Mouse (Mus musculus) brain, adult 2 months (tissue): ENCODE measurements at regions not wholly inside any gene's neighbourhood (a gene's known extent, or its start where the extent isn't known, plus 50 kb on each side); places are given as distances from the start of the nearest gene placed in this dataset.

Source experiments
- DNase-seq: peaks from one replicate; pipeline ENCODE4 v3.0.0; 2011; ENCODE audit warnings: low read depth, low spot score

DNA sequence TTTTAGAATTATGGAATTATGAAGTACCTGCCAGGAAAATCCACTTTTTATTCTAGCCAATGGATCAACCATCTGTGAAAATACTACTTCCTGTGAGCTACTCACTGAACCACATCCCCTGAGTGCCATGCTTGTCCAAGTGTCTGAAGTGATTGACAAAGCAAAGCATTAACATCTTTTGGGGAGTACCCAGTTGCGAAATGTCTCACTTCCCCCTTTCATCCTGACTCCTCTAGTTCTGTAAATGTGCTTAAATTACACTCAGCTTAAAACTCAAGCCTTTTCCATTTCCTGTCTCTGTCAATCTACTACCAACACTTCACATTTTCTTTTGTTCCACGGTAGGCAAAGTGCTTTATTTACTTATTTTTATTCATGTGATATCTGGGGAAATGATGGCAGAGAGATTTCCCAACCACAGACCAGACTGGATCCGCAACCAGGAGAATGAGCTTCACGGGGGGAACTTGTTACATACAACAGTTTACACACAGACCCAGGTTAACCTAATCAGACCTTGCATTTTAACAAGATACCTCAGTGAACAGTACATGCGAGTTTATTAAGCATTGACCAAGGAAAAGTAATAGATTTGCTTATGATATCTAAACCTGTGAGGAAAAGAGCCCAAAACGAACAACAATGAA lies 726.1 kb upstream of the Cited2 start:
- DNase-seq, result peak; percentile 49

DNA sequence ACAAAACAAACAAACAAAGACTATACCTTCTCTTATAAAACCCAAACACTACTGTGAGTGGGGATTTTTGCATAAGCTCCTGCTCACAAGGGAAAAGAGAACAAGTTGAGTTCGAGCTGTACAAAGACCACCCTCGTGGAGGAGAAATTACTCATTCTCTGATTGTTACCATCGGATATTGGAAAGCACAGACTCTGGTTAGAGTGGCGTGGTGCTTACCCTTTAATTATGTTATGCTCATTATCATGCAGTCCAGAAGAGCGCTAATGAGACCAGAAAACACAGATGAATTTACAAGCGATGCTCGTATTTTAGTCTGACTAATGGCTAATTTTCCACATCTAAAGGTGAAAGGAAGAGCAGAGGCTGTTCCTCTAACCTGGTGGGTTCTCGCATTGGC lies 721.7 kb upstream of the Cited2 start:
- no peak for DNase-seq

DNA sequence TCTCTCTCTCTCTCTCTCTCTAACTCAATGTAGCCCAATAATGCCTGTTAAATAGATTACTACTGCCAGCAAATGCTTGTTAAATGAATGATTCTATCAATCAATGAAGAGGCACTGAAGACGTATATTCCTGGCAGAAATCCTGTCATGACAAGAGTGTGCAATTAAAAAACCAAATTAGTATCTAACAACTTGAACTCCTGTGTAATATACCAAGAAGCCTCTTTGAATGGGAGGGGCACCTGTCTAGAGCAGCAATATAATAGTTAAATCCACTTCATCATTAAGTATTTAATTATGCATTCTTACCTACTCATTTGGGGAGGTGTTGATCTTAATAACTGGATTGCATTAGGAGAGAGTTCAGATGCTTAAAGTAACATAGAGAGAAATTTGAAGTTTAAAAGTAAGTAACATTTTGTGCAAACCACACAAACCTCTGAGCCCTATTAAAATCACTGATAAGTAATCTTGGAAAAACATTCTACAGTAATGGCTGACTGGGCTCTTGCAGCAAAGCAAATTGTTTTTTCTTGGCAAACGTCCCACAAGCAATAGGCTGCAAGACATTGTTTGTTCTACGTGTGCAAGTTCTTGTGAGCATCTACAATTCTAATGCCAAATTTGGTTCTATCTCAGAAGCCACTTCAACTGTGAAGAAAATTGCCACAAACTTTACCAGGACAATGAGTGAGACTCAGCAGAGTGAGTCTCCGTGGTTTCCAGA lies 719.7 kb upstream of the Cited2 start:
- no peak for DNase-seq

DNA sequence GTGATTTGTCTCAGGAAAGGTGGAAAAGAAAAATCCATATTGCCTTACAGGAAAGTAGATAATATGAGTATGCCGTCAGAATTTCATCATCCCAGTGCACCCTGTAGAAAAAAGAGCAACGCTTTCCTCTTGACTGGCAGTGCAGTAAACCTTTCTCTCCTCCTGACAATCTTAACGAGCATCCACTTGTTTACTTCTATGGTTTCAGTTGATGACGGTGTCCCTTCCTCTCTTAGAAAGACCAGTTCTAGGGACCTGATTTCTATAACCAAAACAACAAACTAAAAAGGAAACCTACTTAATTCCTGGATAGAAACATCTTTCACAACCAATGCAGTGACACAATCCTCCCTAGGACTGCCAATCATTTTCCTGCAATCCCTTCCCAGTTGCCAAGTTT lies 714.3 kb upstream of the Cited2 start:
- DNase-seq, result no peak

DNA sequence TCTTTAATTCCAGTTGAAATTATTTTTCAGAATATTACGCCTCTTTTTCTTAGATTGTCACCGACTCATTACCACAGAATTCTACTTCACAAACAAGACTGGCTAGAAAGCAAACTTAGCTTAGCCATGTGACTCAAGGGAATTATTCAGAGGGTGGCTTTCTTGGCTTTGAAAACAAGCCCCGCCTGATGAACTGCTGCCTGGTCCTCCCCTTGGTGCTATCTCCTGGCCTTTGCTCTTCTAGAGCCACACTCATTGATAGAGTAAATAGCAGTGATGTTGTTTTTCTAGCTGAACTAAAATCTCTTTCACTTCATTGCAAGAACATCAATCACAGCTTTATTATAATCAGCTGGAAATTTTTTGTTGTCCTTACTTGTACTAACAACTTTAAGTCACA lies 713.0 kb upstream of the Cited2 start:
- no peak for DNase-seq

DNA sequence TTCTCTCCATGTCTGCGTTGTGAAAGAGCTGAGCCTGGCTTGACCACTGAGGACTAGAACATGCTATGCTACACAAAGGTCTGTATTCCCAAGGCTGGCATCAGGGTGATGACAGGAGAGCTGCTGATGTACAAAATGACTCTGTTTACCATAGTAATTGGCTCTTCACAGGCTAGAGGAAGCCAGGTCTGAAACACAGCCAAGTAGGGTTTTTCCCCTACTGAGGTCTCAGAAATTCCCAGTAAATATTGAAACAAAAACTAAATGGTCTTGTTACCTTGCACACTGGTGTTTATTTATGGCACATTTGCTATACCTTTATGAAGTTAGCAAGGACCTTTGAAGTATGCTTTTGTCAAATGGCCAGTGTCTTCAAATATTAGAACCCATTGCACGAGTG lies 711.1 kb upstream of the Cited2 start:
- no peak for DNase-seq

DNA sequence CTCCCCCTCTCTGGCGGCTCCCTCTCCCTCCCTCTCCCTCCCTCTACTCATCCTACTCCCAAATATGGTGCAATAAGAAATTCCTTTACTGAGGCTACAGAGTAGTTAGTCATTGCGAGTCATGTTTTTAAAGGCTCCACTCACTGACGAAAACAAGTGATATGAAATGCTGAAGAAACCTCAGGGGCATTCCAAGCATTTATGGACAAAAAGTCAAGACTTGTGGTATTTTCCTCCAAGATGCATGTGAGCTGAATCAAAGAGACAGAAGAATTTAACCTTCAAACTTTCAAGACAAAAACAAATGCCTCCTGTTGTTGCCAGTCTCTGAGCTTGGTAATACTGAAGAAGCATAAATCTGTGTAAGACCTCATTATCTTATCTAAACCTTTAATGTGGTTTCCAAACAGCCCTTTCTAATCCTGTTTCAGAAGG lies 710.5 kb upstream of the Cited2 start:
- DNase-seq, result no peak

DNA sequence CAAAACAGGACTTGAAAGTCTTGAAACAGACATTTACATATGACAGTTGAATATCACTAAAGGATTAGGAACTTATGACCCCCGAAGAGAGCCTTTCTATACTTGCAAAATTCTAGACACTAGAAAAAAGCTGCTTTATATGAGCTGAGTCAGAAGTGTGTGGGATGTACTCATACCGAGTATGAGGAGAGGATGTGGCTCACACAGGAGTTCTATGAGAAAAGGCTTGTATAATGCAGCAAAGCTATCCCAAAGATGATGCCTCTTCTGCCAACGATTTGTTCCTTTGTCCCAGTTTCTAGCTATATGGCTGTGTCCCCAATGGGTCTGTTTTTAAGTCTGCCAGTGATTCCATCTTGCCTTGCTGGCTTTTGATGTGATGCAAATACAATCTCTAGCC lies 708.2 kb upstream of the Cited2 start:
- DNase-seq, result peak; percentile 71

DNA sequence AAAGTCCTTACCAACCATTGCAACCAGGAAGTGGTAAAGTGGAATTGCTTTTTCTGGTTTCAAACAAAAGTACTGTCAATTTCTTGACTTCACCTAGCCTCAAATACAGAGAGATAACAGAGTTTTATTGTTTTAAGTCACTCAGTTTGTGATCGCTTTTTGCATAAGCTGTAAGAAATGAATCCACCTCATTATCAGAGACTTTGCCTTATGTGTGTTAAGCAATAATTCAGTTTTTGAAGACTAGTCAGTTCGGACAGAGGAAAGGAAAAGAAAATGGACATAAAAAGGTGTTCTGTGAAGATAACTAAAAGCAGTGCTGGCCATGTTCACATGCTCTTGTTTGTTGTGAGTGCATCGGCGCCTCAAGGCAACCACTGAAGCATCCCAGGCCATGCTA lies 706.2 kb upstream of the Cited2 start:
- DNase-seq, result no peak

DNA sequence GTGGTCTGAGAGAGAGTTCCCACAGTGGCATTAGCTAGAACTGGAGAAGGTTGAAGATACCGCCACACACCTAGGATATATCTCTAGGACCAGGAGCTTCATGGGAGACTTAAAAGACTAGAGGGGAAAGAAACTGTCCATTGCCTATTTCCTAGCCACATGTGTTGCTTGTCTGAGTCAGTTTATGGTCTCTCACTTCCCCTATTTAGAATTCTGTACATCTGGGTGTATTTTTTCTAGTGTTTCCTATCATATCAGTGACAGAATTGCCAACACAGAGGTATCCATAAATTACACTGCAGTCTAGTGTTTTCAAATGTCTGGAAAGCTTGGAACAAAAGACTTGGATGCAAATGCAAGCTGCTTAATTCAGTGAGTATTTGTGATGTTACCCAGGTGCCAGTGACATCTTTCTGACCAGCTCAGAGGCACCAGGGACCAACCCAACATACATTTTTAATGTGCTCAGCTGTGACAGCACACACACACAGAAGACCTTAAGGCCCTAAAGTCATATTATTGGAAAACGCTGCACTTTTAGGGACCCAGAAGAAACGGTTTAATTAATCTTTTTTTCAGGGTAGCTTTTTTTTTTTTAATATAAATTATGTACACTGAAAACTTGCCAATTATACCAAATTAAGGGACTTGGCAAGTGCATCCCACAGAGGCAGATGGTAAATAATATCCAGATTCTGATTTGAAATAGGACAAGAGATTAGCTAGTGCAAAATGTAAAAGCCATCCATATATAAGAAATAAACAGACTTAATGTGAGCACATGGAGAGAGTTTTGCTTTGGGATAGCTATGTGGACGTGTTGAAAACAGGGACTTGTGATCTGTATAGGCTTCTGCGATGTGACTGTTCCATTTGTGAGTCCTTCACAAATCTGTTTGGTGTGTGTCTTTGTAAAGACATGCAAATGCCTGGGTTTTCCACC lies 700.5 kb upstream of the Cited2 start:
- peak; percentile 60 for DNase-seq

DNA sequence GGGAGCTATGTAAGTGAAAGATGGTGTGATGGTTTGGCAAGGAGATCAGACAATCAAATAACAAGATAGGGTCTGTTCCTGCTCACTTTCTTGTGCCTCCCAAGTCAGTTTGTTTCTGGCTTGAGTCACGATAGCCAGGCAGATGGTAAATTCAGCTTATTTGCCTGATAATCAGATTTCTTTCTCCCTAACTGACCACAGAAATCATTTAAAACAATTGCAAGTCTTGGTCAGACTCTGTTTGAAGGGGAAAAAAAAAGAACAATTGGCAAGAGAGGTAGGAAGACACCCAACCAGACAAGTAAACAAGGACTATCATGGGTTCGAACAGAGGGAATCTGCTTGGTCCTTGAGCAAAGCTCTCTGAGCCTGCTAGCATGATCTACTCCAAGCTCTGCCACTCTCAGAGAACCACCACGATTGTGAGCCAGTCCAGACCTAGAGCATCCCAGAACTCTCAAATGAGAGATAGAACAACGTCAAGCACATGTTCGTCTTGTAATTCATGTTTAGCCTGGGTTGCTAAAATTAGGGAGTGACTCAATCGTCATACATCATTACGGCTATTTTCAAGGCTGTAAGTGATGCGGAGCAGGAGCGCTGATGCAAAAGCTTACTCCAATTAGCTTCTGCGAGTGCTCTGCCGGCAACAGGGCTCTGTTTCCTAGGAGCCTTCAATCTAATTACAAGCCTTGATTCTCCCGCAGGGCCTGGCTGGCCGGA lies 699.3 kb upstream of the Cited2 start:
- peak; percentile 74 for DNase-seq

DNA sequence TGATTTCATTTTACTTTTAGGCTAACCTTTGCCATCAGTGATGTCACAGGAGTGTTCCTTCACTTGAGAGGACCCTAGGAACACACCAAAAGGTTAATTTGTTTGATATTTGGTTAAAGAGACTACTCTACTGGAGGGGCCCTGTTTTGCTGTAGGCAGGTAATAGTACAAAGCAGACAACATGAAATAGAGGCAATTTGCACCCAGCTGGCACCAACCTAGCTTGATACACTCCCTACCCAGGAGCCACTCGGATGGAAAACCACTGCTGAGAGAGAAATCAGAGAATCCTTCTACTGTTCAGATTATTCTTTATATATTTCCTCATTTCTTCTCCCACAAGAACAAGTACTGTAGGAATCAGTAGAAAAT lies 698.7 kb upstream of the Cited2 start:
- DNase-seq, result no peak

DNA sequence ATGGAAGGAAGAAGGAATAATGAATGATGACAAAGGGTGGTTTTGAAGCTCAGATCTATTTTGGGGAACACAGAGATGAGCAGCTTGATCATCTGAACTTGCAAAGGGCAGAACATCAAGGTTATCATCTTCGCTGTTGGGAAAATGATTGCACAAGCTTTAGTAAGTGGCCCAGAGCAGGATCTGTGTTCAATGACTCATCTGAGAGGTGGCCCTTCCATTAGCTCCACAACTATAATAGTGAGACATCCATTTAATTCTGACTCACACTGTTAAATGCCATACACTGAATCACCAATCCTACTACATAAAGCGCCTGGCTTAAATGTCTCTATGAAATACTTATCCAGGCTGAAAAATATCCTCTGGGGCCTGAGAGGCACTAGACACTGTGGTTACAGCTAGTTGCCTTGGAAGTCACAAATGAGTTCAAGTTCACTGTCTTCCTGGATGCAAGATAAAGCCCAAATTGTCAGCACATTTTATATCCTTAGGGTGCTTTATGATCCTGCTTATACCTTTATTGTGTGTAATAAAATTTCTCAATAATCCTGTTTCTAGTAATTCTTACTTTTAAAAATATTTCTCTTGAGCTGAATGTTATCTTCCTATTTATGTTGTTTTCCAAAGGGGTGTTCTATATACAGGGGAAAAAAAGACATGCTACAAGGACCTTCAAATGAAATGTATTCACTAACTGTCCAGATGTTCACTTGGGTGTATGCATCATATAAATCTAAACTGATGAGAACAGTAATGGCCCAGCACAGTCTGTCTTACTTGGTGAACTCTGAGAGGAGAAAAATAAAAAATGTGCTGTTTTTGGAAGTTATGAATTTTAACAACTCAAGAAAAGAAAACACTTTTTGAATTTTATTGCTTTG lies 687.9 kb upstream of the Cited2 start:
- peak; percentile 83 for DNase-seq

DNA sequence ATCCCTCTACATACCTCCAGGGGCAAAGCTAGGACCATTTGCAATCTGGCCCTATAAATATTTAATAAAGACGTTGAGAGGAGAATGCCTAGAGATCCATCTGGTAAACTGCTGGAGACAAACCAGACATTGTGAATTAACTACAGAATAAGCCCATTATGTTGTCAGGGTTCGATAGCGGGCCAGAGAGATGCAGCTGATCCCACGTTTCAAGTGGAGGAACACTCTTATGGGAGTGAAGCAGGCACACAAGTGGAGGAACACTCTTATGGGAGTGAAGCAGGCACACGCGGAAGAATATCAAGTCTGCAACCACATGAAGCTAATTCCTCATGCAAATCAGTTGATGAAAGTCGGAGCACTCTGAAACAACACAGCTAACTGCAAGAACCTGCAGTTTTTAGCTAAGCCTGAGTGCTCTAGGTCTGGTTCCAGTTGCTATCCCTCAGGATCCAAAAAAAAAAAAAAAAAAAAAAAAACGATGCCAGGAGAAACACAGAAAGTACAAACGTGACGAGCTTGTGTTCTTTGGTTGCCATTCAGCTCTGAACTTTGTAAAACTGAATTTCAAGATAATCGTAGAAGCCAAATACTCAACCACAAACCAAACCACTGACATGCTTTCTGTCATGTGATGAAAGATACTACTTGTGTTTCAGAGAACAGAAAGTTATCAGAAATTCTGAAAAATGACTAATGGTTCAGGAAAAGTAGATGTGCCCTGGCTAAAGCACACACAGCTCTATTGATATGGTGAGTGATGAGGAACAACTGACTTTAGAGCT lies 684.6 kb upstream of the Cited2 start:
- no peak for DNase-seq

DNA sequence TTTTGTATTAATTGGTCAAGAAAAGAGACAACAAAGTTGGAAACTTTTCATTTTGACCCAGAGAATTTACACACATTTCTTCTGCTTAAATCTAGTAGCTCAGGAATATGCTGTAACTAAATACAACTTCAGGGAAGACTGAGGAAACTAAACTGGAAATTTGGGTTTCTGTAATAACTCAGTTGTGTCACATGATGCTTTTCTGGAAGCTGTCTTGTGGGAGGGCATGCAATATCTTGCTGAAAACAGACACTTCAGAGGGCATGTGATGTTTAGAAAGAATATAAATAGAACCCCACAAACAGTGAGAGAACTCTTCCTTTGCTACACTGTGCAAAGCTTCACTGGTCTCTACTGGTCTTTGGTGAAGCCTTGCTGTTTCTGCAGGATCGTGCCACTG lies 680.9 kb upstream of the Cited2 start:
- no peak for DNase-seq

DNA sequence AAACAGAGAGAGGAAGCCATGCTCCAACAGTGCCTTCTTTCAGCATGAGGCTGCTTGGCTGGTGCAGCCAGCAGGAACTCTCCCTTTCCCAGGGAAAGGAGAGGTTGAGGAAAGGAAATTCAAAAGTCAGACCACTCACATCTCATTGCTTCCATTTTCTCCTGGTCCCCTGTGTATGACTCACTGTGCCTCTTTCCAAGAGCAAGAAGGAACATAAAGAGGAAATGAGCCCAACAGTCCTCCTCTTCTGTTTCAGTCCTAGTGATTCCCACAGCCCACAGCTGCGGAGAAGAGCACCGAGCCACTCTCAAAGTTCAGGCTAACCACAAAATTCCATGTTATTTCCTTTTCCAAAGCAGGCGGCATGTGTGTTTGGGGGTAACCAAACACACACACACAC lies 680.0 kb upstream of the Cited2 start:
- no peak for DNase-seq

DNA sequence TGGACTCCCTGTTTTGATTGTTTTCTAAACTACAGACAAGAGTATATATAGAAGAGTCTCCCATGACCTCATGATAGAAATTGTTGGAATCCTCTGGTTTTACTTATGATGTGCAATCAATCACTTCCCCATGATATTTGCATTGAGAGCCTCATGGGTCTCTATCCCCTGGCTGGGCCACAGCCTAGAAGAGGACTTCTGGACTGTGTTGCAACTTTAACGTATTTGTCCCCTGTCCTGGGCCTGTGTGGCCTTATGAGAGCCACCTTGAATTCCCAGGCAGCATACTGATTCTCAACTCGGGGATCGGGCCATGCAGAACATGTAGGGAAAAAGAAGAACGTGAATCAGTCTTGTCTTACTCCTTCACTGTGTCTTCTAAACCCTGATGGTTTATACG lies 676.3 kb upstream of the Cited2 start:
- DNase-seq, result no peak

DNA sequence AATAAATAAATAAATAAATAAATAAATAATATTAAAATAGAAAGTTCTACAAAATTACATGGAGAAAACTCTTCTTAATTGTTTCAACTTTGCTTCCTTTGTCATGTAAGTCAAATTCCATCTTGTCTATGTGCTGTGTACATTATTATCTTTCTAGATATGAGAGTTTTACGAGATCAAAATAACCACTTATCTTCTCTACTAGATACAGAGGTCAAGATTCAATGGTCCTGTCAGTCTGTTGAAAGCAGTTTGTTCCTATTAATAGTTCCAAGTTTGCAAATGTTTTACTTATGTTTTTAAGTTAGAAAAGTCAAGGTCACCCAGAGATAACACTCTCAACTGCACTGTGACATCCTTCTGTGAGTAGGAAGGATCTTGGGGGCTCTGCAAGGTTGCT lies 650.1 kb upstream of the Cited2 start:
- DNase-seq, result no peak

DNA sequence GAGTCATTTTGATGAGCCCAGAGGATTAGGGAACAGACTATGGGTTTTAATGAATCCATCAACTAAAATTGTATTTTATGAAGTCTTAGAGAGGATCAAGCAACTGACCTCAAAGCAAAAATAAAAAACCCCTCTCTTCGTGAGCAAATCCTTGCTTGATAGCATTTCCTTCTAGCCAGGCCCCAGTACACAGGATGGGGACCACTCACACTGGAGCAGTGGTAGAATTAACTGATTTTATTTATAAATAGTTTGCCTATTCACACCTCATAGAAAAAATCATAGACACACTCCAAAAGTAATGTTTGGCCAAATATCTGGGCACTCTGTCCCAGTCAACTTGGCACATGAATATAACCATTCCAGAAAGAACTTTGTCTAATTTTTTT lies 649.0 kb upstream of the Cited2 start:
- DNase-seq, result no peak

DNA sequence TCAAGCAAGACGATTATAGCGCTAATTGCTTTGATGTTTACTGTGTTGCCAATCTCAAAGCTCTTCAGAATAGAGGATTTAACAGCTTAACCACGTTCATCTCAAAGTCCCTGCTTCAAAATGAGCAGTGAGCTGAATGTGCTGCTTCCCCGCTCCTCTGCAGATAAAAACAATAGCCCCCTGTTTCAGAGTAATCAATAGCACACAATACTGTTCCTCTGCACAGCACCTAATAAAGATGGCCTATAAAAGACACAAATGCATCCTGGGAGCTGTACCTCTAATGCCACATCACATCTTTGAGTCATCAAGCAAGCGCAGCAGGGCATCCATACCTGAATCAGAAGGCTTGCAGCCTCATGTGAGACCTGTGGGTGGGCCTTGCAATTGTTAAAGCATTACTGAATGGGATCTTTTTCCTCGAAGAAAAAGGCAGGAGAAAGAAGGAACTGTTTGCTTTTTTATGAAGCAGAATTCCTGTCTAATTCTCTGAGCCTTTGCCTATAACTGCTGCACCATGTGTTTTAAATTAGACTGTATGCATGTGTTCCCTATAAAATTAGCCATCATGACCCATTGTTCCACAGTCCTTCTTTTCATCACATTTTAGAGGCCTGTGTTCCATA lies 648.5 kb upstream of the Cited2 start:
- peak; percentile 3 for DNase-seq
